Mouse (Mus musculus): ENCODE results near the gene Six3. TPM values are rescaled to one million over a fixed set of nuclear protein-coding genes. Genes with fewer than 3 reads are reported as not detected.
A peak's percentile ranks its signal among the peaks of the same experiment; 100 is the strongest.

Six3 gene
- polyA plus RNA-seq (2015; fragmentation: Nextera tagmentation; extraction: Ambion mirVana): 30.2 and 30.4 TPM in 2 replicates

- peaks cover 12% of the 10 kb centered on the region for H3K4me1 ChIP-seq
- peaks cover 96% of the 10 kb centered on the region for H3K27me3 ChIP-seq (replicated peaks)
- WGBS: 1% methylated on average over 26 of the region's 30 CpGs
- H3K36me3 ChIP-seq (replicated peaks): no peaks in the 10 kb centered on the region
- peak within 1 kb of the TSS; percentile 42 for H3K4me2 ChIP-seq
- ATAC-seq (replicated peaks): no peak
- no peak within 1 kb of the TSS; the same call in 1 of the 2 replicates for H3K9ac ChIP-seq
- H3K27ac ChIP-seq: peak within 1 kb of the TSS; percentile 65
- H3K4me3 ChIP-seq: peak within 1 kb of the TSS; percentile 29
- no peaks in the 10 kb centered on the region for H3K9me3 ChIP-seq
Measured at GRCm38 (mm10) chr17:85613266-85613860, at the start of gene Six3. Gene Six3 (plus strand): TSS chr17:85613608.

DNA sequence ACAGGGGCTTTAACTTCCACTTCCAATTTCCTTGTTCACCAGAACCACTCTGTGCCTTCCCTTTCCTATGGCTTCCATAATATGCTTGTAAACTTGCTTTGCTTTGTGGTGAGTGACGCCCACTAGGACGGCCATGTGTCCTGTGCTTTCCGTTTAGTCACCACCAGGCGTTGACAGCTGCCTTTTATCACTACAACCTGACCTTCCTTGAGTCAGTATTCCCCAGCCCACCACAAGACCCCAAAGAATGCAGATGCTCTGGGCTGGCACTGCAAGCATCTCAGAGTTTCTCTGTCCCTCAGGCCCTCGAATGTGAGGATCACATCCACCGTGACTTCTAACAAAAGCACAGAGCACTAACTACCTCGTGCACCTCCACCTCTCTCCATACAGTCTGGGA lies 49.3 kb upstream of the Six3 start:
- no peaks in the 10 kb centered on the region for H3K36me3 ChIP-seq (replicated peaks)
- 68% methylated on average over 7 of the region's 7 CpGs for WGBS
- no peak for ATAC-seq (replicated peaks)
- H3K4me2 ChIP-seq: no peak overlapping the region
- no peaks in the 10 kb centered on the region for H3K27me3 ChIP-seq (replicated peaks)
- H3K4me1 ChIP-seq: 0 out of 2 replicates have a peak, but pooled peaks cover 4% of the 10 kb centered on the region
- H3K9me3 ChIP-seq: no peaks in the 10 kb centered on the region
- H3K4me3 ChIP-seq: no peak overlapping the region
- no peak overlapping the region for H3K27ac ChIP-seq
- H3K9ac ChIP-seq: no peak overlapping the region

DNA sequence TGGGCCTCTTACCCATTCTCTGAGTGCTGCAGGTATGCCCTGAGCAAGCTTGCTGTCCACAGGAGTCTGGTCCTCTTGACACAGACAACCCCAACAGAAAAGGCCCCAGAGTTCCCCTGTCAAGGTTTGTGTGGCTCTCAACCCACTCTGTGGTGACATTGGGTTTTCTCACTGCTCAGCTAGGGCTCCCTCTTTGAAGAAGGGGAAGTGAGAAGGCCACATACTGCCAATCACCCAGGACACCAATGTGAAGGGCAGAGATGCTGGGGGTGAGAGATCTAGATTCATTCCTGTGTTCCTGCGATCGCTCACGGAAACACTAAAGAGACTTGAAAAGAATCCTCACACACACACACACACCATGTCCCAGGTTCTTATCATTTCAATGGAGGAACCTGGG lies 39.4 kb upstream of the Six3 start:
- Histone ChIP-seq H3K4me2 (no peak overlapping the region), H3K4me3 (no peak overlapping the region), H3K36me3 (replicated peaks) (no peaks in the 10 kb centered on the region), H3K27ac (no peak overlapping the region), H3K9ac (no peak overlapping the region), H3K9me3 (no peaks in the 10 kb centered on the region), H3K27me3 (replicated peaks) (no peaks in the 10 kb centered on the region), H3K4me1 (no peaks in the 10 kb centered on the region)
- 88% methylated on average over 3 of the region's 3 CpGs for WGBS
- no peak for ATAC-seq (replicated peaks)

GRCm38 (mm10) chr17:85578290-85578689 lies 35.1 kb upstream of the Six3 start:
- no peak overlapping the region for H3K9ac ChIP-seq
- no peak overlapping the region for H3K27ac ChIP-seq
- no peak for ATAC-seq (replicated peaks)
- H3K4me2 ChIP-seq: no peak overlapping the region
- H3K4me1 ChIP-seq: no peaks in the 10 kb centered on the region
- H3K9me3 ChIP-seq: no peaks in the 10 kb centered on the region
- no peaks in the 10 kb centered on the region for H3K36me3 ChIP-seq (replicated peaks)
- WGBS: 74% methylated on average over 5 of the region's 5 CpGs
- no peaks in the 10 kb centered on the region for H3K27me3 ChIP-seq (replicated peaks)
- no peak overlapping the region for H3K4me3 ChIP-seq

DNA sequence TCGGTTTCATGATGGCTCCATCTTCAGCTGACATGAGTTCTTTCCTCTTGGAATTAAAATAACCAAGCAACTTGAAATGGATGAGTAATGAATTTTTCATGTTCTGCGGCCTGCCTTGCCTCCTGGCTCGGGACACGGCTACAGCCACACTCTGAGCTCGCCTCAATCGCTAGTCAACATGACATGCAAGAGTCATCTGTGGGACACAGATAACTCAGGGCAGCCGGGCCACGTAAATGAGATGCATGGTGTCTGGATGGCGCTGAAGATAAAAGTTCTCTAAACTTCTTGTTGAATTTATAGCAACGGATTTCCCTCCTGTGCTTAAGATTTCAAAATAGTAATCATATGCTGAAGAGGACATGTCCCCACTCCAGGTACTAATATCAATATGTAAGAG lies 34.1 kb upstream of the Six3 start:
- Histone ChIP-seq H3K4me2 (no peak overlapping the region), H3K36me3 (replicated peaks) (no peaks in the 10 kb centered on the region), H3K9me3 (no peaks in the 10 kb centered on the region), H3K4me3 (no peak overlapping the region), H3K27ac (no peak overlapping the region), H3K9ac (no peak overlapping the region), H3K27me3 (replicated peaks) (no peaks in the 10 kb centered on the region), H3K4me1 (no peaks in the 10 kb centered on the region)
- ATAC-seq (replicated peaks): no peak
- 83% methylated on average over 10 of the region's 10 CpGs for WGBS

DNA sequence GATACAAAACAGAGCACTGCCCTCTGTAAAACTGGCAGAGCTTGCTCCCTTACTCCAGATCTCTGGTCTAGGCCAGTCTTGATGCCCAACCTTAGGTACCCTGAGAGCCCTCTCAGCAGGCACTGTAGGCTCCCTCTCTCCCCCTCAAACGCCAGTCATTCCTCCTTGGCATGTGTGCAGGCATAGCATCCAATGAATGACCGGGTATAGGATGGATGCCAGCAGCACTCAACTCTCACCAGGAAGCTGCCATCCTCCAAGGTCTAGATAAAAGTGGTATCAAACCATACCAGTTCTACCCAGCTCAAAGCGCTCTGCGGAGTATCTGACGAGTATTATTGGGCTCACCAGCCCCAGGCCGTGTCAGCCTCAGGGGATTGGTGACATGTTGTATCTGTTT lies 33.2 kb upstream of the Six3 start:
- H3K4me3 ChIP-seq: no peak overlapping the region
- no peak overlapping the region for H3K27ac ChIP-seq
- no peaks in the 10 kb centered on the region for H3K27me3 ChIP-seq (replicated peaks)
- H3K9ac ChIP-seq: no peak overlapping the region
- no peak for ATAC-seq (replicated peaks)
- no peaks in the 10 kb centered on the region for H3K36me3 ChIP-seq (replicated peaks)
- no peaks in the 10 kb centered on the region for H3K9me3 ChIP-seq
- no peaks in the 10 kb centered on the region for H3K4me1 ChIP-seq
- H3K4me2 ChIP-seq: no peak overlapping the region
- WGBS: 81% methylated on average over 6 of the region's 6 CpGs

- Histone ChIP-seq H3K27ac (no peak overlapping the region), H3K4me1 (no peaks in the 10 kb centered on the region), H3K36me3 (replicated peaks) (no peaks in the 10 kb centered on the region), H3K27me3 (replicated peaks) (no peaks in the 10 kb centered on the region), H3K4me3 (no peak overlapping the region), H3K9ac (no peak overlapping the region), H3K9me3 (no peaks in the 10 kb centered on the region), H3K4me2 (no peak overlapping the region)
- no peak for ATAC-seq (replicated peaks)
- WGBS: 88% methylated on average over 4 of the region's 4 CpGs
Measured at GRCm38 (mm10) chr17:85584170-85584569, 29.2 kb upstream of the Six3 start.

DNA sequence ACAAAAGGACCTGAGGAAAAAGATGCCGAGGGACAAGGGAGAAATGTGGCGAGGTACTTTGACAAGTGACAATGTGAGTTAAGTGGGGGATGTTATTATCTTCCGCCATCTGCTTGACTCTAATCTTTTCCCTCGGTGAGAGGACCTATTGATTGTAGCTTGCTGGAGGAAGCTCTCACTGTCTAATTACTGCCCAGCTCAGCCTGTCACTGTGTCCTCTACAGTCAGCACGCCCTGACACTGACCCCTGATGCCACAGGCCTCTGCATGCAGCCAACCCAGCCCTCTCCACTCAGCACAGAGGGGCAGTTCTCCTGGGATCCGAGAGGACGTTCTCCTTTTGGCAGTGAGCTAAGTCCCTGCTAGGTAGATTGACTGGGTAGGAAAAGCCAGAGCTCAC lies 28.8 kb upstream of the Six3 start:
- no peak overlapping the region for H3K9ac ChIP-seq
- H3K36me3 ChIP-seq (replicated peaks): no peaks in the 10 kb centered on the region
- no peaks in the 10 kb centered on the region for H3K9me3 ChIP-seq
- ATAC-seq (replicated peaks): no peak
- no peak overlapping the region for H3K4me2 ChIP-seq
- H3K27ac ChIP-seq: no peak overlapping the region
- no peaks in the 10 kb centered on the region for H3K4me1 ChIP-seq
- H3K27me3 ChIP-seq (replicated peaks): no peaks in the 10 kb centered on the region
- no peak overlapping the region for H3K4me3 ChIP-seq
- WGBS: 55% methylated on average over 7 of the region's 7 CpGs

GRCm38 (mm10) chr17:85585779-85586178 lies 27.6 kb upstream of the Six3 start:
- 89% methylated on average over 5 of the region's 5 CpGs for WGBS
- Histone ChIP-seq H3K27ac (no peak overlapping the region), H3K4me3 (no peak overlapping the region), H3K4me1 (no peaks in the 10 kb centered on the region), H3K4me2 (no peak overlapping the region), H3K9me3 (no peaks in the 10 kb centered on the region), H3K36me3 (replicated peaks) (no peaks in the 10 kb centered on the region), H3K27me3 (replicated peaks) (no peaks in the 10 kb centered on the region), H3K9ac (no peak overlapping the region)
- ATAC-seq (replicated peaks): no peak

- H3K9ac ChIP-seq: no peak overlapping the region
- no peaks in the 10 kb centered on the region for H3K9me3 ChIP-seq
- H3K4me2 ChIP-seq: no peak overlapping the region
- 70% methylated on average over 6 of the region's 6 CpGs for WGBS
- H3K4me3 ChIP-seq: no peak overlapping the region
- no peaks in the 10 kb centered on the region for H3K4me1 ChIP-seq
- no peak overlapping the region for H3K27ac ChIP-seq
- ATAC-seq (replicated peaks): no peak
- H3K36me3 ChIP-seq (replicated peaks): no peaks in the 10 kb centered on the region
- 0 out of 2 replicates have a peak, but pooled peaks cover 4% of the 10 kb centered on the region for H3K27me3 ChIP-seq (replicated peaks)
Measured at GRCm38 (mm10) chr17:85591976-85592375, 21.4 kb upstream of the Six3 start.

- H3K27ac ChIP-seq: no peak overlapping the region
- H3K27me3 ChIP-seq (replicated peaks): peaks cover 17% of the 10 kb centered on the region
- no peaks in the 10 kb centered on the region for H3K36me3 ChIP-seq (replicated peaks)
- WGBS: 66% methylated on average over 10 of the region's 10 CpGs
- no peak overlapping the region for H3K4me3 ChIP-seq
- H3K4me1 ChIP-seq: no peaks in the 10 kb centered on the region
- H3K4me2 ChIP-seq: no peak overlapping the region
- no peak for ATAC-seq (replicated peaks)
- no peak overlapping the region for H3K9ac ChIP-seq
- no peaks in the 10 kb centered on the region for H3K9me3 ChIP-seq
Measured at GRCm38 (mm10) chr17:85595853-85596252, 17.6 kb upstream of the Six3 start.

DNA sequence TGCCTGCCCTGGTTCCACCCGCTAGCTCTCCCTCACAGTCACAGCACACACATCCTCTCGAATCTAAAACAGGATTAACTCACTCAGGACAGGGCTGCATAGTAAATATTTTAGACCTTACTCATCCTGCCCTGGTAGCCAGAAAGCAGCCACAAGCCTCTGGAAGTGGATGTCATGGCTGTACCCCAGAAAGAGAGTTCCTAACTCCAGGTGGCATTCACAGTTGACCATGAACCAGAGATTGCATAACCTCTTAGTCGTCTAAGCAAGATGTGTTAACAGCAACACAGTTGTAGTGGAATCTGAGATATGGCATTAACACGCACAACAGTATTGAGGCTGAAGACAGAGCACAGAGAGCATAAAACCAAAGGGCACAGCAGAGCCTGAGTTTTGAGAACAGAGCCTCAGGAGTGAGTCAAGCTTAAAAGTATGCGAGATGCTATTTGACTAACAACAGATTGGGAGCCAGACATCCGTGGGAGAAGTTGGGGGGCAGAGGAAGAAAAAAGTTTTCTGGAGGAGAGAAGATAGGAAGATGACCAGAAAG lies 17.0 kb upstream of the Six3 start:
- H3K9me3 ChIP-seq: no peaks in the 10 kb centered on the region
- 47% methylated on average over 6 of the region's 6 CpGs for WGBS
- peaks cover 22% of the 10 kb centered on the region for H3K27me3 ChIP-seq (replicated peaks)
- ATAC-seq (replicated peaks): no peak
- no peak overlapping the region for H3K4me3 ChIP-seq
- no peaks in the 10 kb centered on the region for H3K4me1 ChIP-seq
- H3K4me2 ChIP-seq: no peak overlapping the region
- H3K27ac ChIP-seq: no peak overlapping the region
- no peaks in the 10 kb centered on the region for H3K36me3 ChIP-seq (replicated peaks)
- H3K9ac ChIP-seq: no peak overlapping the region

DNA sequence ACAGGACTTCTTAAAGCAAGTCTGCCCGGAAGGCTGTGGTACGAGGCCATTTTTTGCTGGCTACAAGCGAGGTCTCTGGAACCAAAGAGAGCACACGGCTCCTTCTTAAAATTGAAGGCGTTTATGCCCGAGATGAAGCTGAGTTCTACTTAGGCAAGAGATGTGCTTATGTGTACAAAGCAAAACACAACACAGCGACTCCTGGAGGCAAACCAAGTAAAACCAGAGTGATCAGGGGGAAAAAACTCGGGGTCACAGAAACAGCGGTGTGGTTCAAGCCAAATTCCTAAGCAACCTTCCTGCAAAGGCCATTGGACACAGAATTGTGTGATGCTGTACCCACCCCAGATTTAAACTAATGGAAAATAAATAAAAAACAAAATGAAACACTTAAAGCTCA lies 13.9 kb upstream of the Six3 start:
- no peak overlapping the region for H3K9ac ChIP-seq
- no peaks in the 10 kb centered on the region for H3K4me1 ChIP-seq
- no peaks in the 10 kb centered on the region for H3K9me3 ChIP-seq
- no peak overlapping the region for H3K4me2 ChIP-seq
- H3K4me3 ChIP-seq: no peak overlapping the region
- 56% methylated on average over 9 of the region's 9 CpGs for WGBS
- ATAC-seq (replicated peaks): no peak
- H3K27ac ChIP-seq: no peak overlapping the region
- H3K27me3 ChIP-seq (replicated peaks): peaks cover 43% of the 10 kb centered on the region
- no peaks in the 10 kb centered on the region for H3K36me3 ChIP-seq (replicated peaks)

Measured in midbrain, embryonic 15.5 days (tissue).